Mouse (Mus musculus) liver, adult (tissue): ENCODE measurements around the gene Phldb1.

ENCODE experiments used
- GATA4 ChIP-seq: IDR thresholded peaks from 2 replicates; pipeline ENCODE4 v1.6.1; 2014; ENCODE audit warnings: mild to moderate bottlenecking, low read length; ENCODE audit not compliant: insufficient replicate concordance

The Phldb1 gene

GRCm38 (mm10) chr9:44690641-44691040 lies 44.4 kb downstream of the Phldb1 start:
- TF ChIP-seq GATA4, result no peak

GRCm38 (mm10) chr9:44688013-44688412 lies 47.0 kb downstream of the Phldb1 start:
- no peak for TF ChIP-seq GATA4

- TF ChIP-seq GATA4, result no peak
Observed at GRCm38 (mm10) chr9:44686638-44687037, 48.4 kb downstream of the Phldb1 start.

- peak; percentile 44; the same call in 1 of the 2 replicates for TF ChIP-seq GATA4
Observed at GRCm38 (mm10) chr9:44685346-44686330, 49.4 kb downstream of the Phldb1 start.

- no peak for TF ChIP-seq GATA4
Observed at GRCm38 (mm10) chr9:44683046-44683445, 52.0 kb downstream of the Phldb1 start.

GRCm38 (mm10) chr9:44679565-44679964 lies 55.4 kb downstream of the Phldb1 start:
- no peak for TF ChIP-seq GATA4

GRCm38 (mm10) chr9:44678288-44678871 lies 56.6 kb downstream of the Phldb1 start:
- TF ChIP-seq GATA4, result no peak

- TF ChIP-seq GATA4, result no peak
Observed at GRCm38 (mm10) chr9:44673005-44673404, 62.0 kb downstream of the Phldb1 start, which contains the start of gene Treh. Treh (plus strand) TSS chr9:44673233.

- no peak for TF ChIP-seq GATA4
Observed at GRCm38 (mm10) chr9:44672291-44672865, 62.6 kb downstream of the Phldb1 start.

GRCm38 (mm10) chr9:44671416-44671815 lies 63.6 kb downstream of the Phldb1 start:
- TF ChIP-seq GATA4, result no peak

- TF ChIP-seq GATA4, result no peak
Observed at GRCm38 (mm10) chr9:44663706-44664105, 71.3 kb downstream of the Phldb1 start.

- no peak for TF ChIP-seq GATA4
Observed at GRCm38 (mm10) chr9:44655098-44656066, 79.6 kb downstream of the Phldb1 start.

- no peak for TF ChIP-seq GATA4
Observed at GRCm38 (mm10) chr9:44653896-44654295, 81.1 kb downstream of the Phldb1 start.

GRCm38 (mm10) chr9:44652027-44652426 lies 83.0 kb downstream of the Phldb1 start:
- no peak for TF ChIP-seq GATA4

- no peak for TF ChIP-seq GATA4
Observed at GRCm38 (mm10) chr9:44648881-44649281, 86.1 kb downstream of the Phldb1 start.
